Mouse (Mus musculus): ENCODE measurements at regions not wholly inside any gene's neighbourhood (a gene's known extent, or its start where the extent isn't known, plus 50 kb on each side); places are given as distances from the start of the nearest gene placed in this dataset.

- ATAC-seq (no peak), DNase-seq (ENCODE audit: low spot score) (no peak)
- 67% methylated on average over 2 of the region's 2 CpGs for WGBS
- Histone ChIP-seq H3K4me1 (ENCODE audit: insufficient read depth, low read depth, low read length) (no peaks in the 10 kb centered on the region), H3K4me2 (replicated peaks; ENCODE audit: low read depth, low read length) (no peak overlapping the region), H3K36me3 (ENCODE audit: insufficient read depth, low read length) (no peaks in the 10 kb centered on the region), H3K9me3 (ENCODE audit: low read length) (no peaks in the 10 kb centered on the region), H3K27ac (ENCODE audit: low read length) (no peak overlapping the region), H3K4me3 (ENCODE audit: low read depth, low read length) (no peak overlapping the region), H3K27me3 (replicated peaks; ENCODE audit: insufficient read depth, low read length) (no peaks in the 10 kb centered on the region), H3K9ac (replicated peaks; ENCODE audit: low read depth) (no peak overlapping the region)
- no peak for TF ChIP-seq EP300 (IDR thresholded peaks at IDR 0.05)
- no peak for TF ChIP-seq CTCF (IDR thresholded peaks at IDR 0.05)
Measured at GRCm38 (mm10) chr6:118293986-118294385, 96.5 kb upstream of the Ret start.

GRCm38 (mm10) chr6:118292928-118293327 is 95.4 kb upstream of the Ret start:
- no peak for ATAC-seq
- no peak overlapping the region for H3K27ac ChIP-seq (ENCODE audit: low read length)
- H3K36me3 ChIP-seq (ENCODE audit: insufficient read depth, low read length): no peaks in the 10 kb centered on the region
- TF ChIP-seq EP300 (IDR thresholded peaks at IDR 0.05) (no peak), CTCF (IDR thresholded peaks at IDR 0.05) (no peak)
- no peak overlapping the region for H3K9ac ChIP-seq (replicated peaks; ENCODE audit: low read depth)
- WGBS: 2% methylated on average over 2 of the region's 2 CpGs
- no peak overlapping the region for H3K4me3 ChIP-seq (ENCODE audit: low read depth, low read length)
- no peaks in the 10 kb centered on the region for H3K27me3 ChIP-seq (replicated peaks; ENCODE audit: insufficient read depth, low read length)
- no peak overlapping the region for H3K4me2 ChIP-seq (replicated peaks; ENCODE audit: low read depth, low read length)
- DNase-seq (ENCODE audit: low spot score): no peak
- no peaks in the 10 kb centered on the region for H3K9me3 ChIP-seq (ENCODE audit: low read length)
- H3K4me1 ChIP-seq (ENCODE audit: insufficient read depth, low read depth, low read length): no peaks in the 10 kb centered on the region

- H3K27me3 ChIP-seq (replicated peaks; ENCODE audit: insufficient read depth, low read length): no peaks in the 10 kb centered on the region
- no peak overlapping the region for H3K27ac ChIP-seq (ENCODE audit: low read length)
- 60% methylated on average over 2 of the region's 2 CpGs for WGBS
- no peaks in the 10 kb centered on the region for H3K36me3 ChIP-seq (ENCODE audit: insufficient read depth, low read length)
- H3K4me2 ChIP-seq (replicated peaks; ENCODE audit: low read depth, low read length): no peak overlapping the region
- no peak for ATAC-seq
- TF ChIP-seq EP300 (IDR thresholded peaks at IDR 0.05): no peak
- no peak for TF ChIP-seq CTCF (IDR thresholded peaks at IDR 0.05)
- H3K9me3 ChIP-seq (ENCODE audit: low read length): no peaks in the 10 kb centered on the region
- no peak overlapping the region for H3K4me3 ChIP-seq (ENCODE audit: low read depth, low read length)
- no peak overlapping the region for H3K9ac ChIP-seq (replicated peaks; ENCODE audit: low read depth)
- H3K4me1 ChIP-seq (ENCODE audit: insufficient read depth, low read depth, low read length): no peaks in the 10 kb centered on the region
- no peak for DNase-seq (ENCODE audit: low spot score)
Measured at GRCm38 (mm10) chr6:118292272-118292671, 94.8 kb upstream of the Ret start.

GRCm38 (mm10) chr6:118291426-118291825 is 93.9 kb upstream of the Ret start:
- ATAC-seq: no peak
- Histone ChIP-seq H3K27me3 (replicated peaks; ENCODE audit: insufficient read depth, low read length) (no peaks in the 10 kb centered on the region), H3K9ac (replicated peaks; ENCODE audit: low read depth) (no peak overlapping the region), H3K27ac (ENCODE audit: low read length) (no peak overlapping the region), H3K36me3 (ENCODE audit: insufficient read depth, low read length) (no peaks in the 10 kb centered on the region), H3K9me3 (ENCODE audit: low read length) (no peaks in the 10 kb centered on the region), H3K4me1 (ENCODE audit: insufficient read depth, low read depth, low read length) (no peaks in the 10 kb centered on the region), H3K4me3 (ENCODE audit: low read depth, low read length) (no peak overlapping the region), H3K4me2 (replicated peaks; ENCODE audit: low read depth, low read length) (no peak overlapping the region)
- DNase-seq (ENCODE audit: low spot score): no peak
- 71% methylated on average over 2 of the region's 2 CpGs for WGBS
- TF ChIP-seq EP300 (IDR thresholded peaks at IDR 0.05) (no peak), CTCF (IDR thresholded peaks at IDR 0.05) (no peak)

- ATAC-seq (no peak), DNase-seq (ENCODE audit: low spot score) (no peak)
- Histone ChIP-seq H3K4me2 (replicated peaks; ENCODE audit: low read depth, low read length) (no peak overlapping the region), H3K4me1 (ENCODE audit: insufficient read depth, low read depth, low read length) (no peaks in the 10 kb centered on the region), H3K4me3 (ENCODE audit: low read depth, low read length) (no peak overlapping the region), H3K27me3 (replicated peaks; ENCODE audit: insufficient read depth, low read length) (no peaks in the 10 kb centered on the region), H3K36me3 (ENCODE audit: insufficient read depth, low read length) (no peaks in the 10 kb centered on the region), H3K27ac (ENCODE audit: low read length) (no peak overlapping the region), H3K9me3 (ENCODE audit: low read length) (no peaks in the 10 kb centered on the region), H3K9ac (replicated peaks; ENCODE audit: low read depth) (no peak overlapping the region)
- TF ChIP-seq EP300 (IDR thresholded peaks at IDR 0.05) (no peak), CTCF (IDR thresholded peaks at IDR 0.05) (no peak)
- WGBS: 61% methylated on average over 7 of the region's 7 CpGs
Measured at GRCm38 (mm10) chr6:118285246-118285645, 87.7 kb upstream of the Ret start.

- Histone ChIP-seq H3K4me1 (ENCODE audit: insufficient read depth, low read depth, low read length) (no peaks in the 10 kb centered on the region), H3K4me2 (replicated peaks; ENCODE audit: low read depth, low read length) (no peak overlapping the region), H3K9ac (replicated peaks; ENCODE audit: low read depth) (no peak overlapping the region), H3K4me3 (ENCODE audit: low read depth, low read length) (no peak overlapping the region), H3K9me3 (ENCODE audit: low read length) (no peaks in the 10 kb centered on the region), H3K27ac (ENCODE audit: low read length) (no peak overlapping the region), H3K27me3 (replicated peaks; ENCODE audit: insufficient read depth, low read length) (no peaks in the 10 kb centered on the region), H3K36me3 (ENCODE audit: insufficient read depth, low read length) (no peaks in the 10 kb centered on the region)
- no peak for DNase-seq (ENCODE audit: low spot score)
- 83% methylated on average over 13 of the region's 13 CpGs for WGBS
- no peak for ATAC-seq
- TF ChIP-seq CTCF (IDR thresholded peaks at IDR 0.05): no peak
- TF ChIP-seq EP300 (IDR thresholded peaks at IDR 0.05): no peak
Measured at GRCm38 (mm10) chr6:118283949-118284568, 86.5 kb upstream of the Ret start.

GRCm38 (mm10) chr6:118263951-118264350 is 66.4 kb upstream of the Ret start:
- Histone ChIP-seq H3K36me3 (ENCODE audit: insufficient read depth, low read length) (no peaks in the 10 kb centered on the region), H3K27ac (ENCODE audit: low read length) (no peak overlapping the region), H3K27me3 (replicated peaks; ENCODE audit: insufficient read depth, low read length) (no peaks in the 10 kb centered on the region), H3K4me1 (ENCODE audit: insufficient read depth, low read depth, low read length) (no peaks in the 10 kb centered on the region), H3K4me3 (ENCODE audit: low read depth, low read length) (no peak overlapping the region), H3K9me3 (ENCODE audit: low read length) (no peaks in the 10 kb centered on the region), H3K4me2 (replicated peaks; ENCODE audit: low read depth, low read length) (no peak overlapping the region), H3K9ac (replicated peaks; ENCODE audit: low read depth) (no peak overlapping the region)
- TF ChIP-seq EP300 (IDR thresholded peaks at IDR 0.05) (no peak), CTCF (IDR thresholded peaks at IDR 0.05) (no peak)
- 43% methylated on average over 6 of the region's 6 CpGs for WGBS
- ATAC-seq: no peak
- no peak for DNase-seq (ENCODE audit: low spot score)

Data from lung, postnatal 0 days (tissue).